Mouse (Mus musculus): ENCODE data around the gene Dctn1. TPM values are rescaled to one million over a fixed set of nuclear protein-coding genes. Genes with fewer than 3 reads are reported as not detected.
A peak's percentile ranks its signal among the peaks of the same experiment; 100 is the strongest.

The Dctn1 gene
- polyA plus RNA-seq, 1 experiment from 2014 or later = 99.6 TPM

- Histone ChIP-seq H3K4me1 (replicated peaks; ENCODE audit: control insufficient read depth, insufficient read depth, low read length) (no peaks in the 10 kb centered on the region), H3K4me2 (ENCODE audit: low read depth, low read length, severe bottlenecking) (no peak overlapping the region), H3K27me3 (ENCODE audit: control insufficient read depth, insufficient read depth, low read length) (no peaks in the 10 kb centered on the region), H3K4me3 (ENCODE audit: low read depth, low read length) (no peak overlapping the region), H3K9ac (ENCODE audit: low read length) (no peak overlapping the region), H3K9me3 (ENCODE audit: control insufficient read depth, low read length) (no peaks in the 10 kb centered on the region), H3K27ac (ENCODE audit: low read depth, low read length) (no peak overlapping the region), H3K36me3 (ENCODE audit: control insufficient read depth, insufficient read depth, low read length) (no peaks in the 10 kb centered on the region)
- DNase-seq (ENCODE audit: low spot score) (no peak), ATAC-seq (replicated peaks; ENCODE audit: low FRiP score) (no peak)
- 86% methylated on average over 2 of the region's 2 CpGs for WGBS
These were observed 42.3 kb downstream of the Dctn1 start for GRCm38 (mm10) chr6:83208050-83208400.

GRCm38 (mm10) chr6:83210495-83210894 is 44.8 kb downstream of the Dctn1 start:
- Histone ChIP-seq H3K9ac (ENCODE audit: low read length) (no peak overlapping the region), H3K27ac (ENCODE audit: low read depth, low read length) (no peak overlapping the region), H3K4me1 (replicated peaks; ENCODE audit: control insufficient read depth, insufficient read depth, low read length) (no peaks in the 10 kb centered on the region), H3K9me3 (ENCODE audit: control insufficient read depth, low read length) (no peaks in the 10 kb centered on the region), H3K4me3 (ENCODE audit: low read depth, low read length) (no peak overlapping the region), H3K4me2 (ENCODE audit: low read depth, low read length, severe bottlenecking) (no peak overlapping the region), H3K27me3 (ENCODE audit: control insufficient read depth, insufficient read depth, low read length) (no peaks in the 10 kb centered on the region), H3K36me3 (ENCODE audit: control insufficient read depth, insufficient read depth, low read length) (no peaks in the 10 kb centered on the region)
- DNase-seq (ENCODE audit: low spot score) (no peak), ATAC-seq (replicated peaks; ENCODE audit: low FRiP score) (no peak)
- WGBS = 51% methylated on average over 2 of the region's 2 CpGs

GRCm38 (mm10) chr6:83211526-83211925 is 45.8 kb downstream of the Dctn1 start:
- Histone ChIP-seq H3K9ac (ENCODE audit: low read length) (no peak overlapping the region), H3K4me3 (ENCODE audit: low read depth, low read length) (no peak overlapping the region), H3K9me3 (ENCODE audit: control insufficient read depth, low read length) (no peaks in the 10 kb centered on the region), H3K27me3 (ENCODE audit: control insufficient read depth, insufficient read depth, low read length) (no peaks in the 10 kb centered on the region), H3K4me1 (replicated peaks; ENCODE audit: control insufficient read depth, insufficient read depth, low read length) (no peaks in the 10 kb centered on the region), H3K4me2 (ENCODE audit: low read depth, low read length, severe bottlenecking) (no peak overlapping the region), H3K27ac (ENCODE audit: low read depth, low read length) (no peak overlapping the region), H3K36me3 (ENCODE audit: control insufficient read depth, insufficient read depth, low read length) (no peaks in the 10 kb centered on the region)
- DNase-seq (ENCODE audit: low spot score) (no peak), ATAC-seq (replicated peaks; ENCODE audit: low FRiP score) (0 out of 2 replicates have a peak, but pooled peaks have one; percentile 10)
- 34% methylated on average over 5 of the region's 5 CpGs for WGBS

- Histone ChIP-seq H3K27ac (ENCODE audit: low read depth, low read length) (no peak overlapping the region), H3K4me3 (ENCODE audit: low read depth, low read length) (no peak overlapping the region), H3K4me2 (ENCODE audit: low read depth, low read length, severe bottlenecking) (no peak overlapping the region), H3K4me1 (replicated peaks; ENCODE audit: control insufficient read depth, insufficient read depth, low read length) (no peaks in the 10 kb centered on the region), H3K9ac (ENCODE audit: low read length) (no peak overlapping the region), H3K9me3 (ENCODE audit: control insufficient read depth, low read length) (no peaks in the 10 kb centered on the region), H3K27me3 (ENCODE audit: control insufficient read depth, insufficient read depth, low read length) (no peaks in the 10 kb centered on the region), H3K36me3 (ENCODE audit: control insufficient read depth, insufficient read depth, low read length) (no peaks in the 10 kb centered on the region)
- ATAC-seq (replicated peaks; ENCODE audit: low FRiP score) (peak; percentile 65; the same call in 1 of the 2 replicates), DNase-seq (ENCODE audit: low spot score) (peak; percentile 84)
- 16% methylated on average over 7 of the region's 7 CpGs for WGBS
These were observed 49.4 kb downstream of the Dctn1 start for GRCm38 (mm10) chr6:83215002-83215666.

- ATAC-seq (replicated peaks; ENCODE audit: low FRiP score) (no peak), DNase-seq (ENCODE audit: low spot score) (no peak)
- 69% methylated on average over 3 of the region's 3 CpGs for WGBS
- Histone ChIP-seq H3K27me3 (ENCODE audit: control insufficient read depth, insufficient read depth, low read length) (no peaks in the 10 kb centered on the region), H3K9me3 (ENCODE audit: control insufficient read depth, low read length) (no peaks in the 10 kb centered on the region), H3K9ac (ENCODE audit: low read length) (no peak within 1 kb of the TSS), H3K4me2 (ENCODE audit: low read depth, low read length, severe bottlenecking) (no peak within 1 kb of the TSS), H3K4me1 (replicated peaks; ENCODE audit: control insufficient read depth, insufficient read depth, low read length) (no peaks in the 10 kb centered on the region), H3K27ac (ENCODE audit: low read depth, low read length) (no peak within 1 kb of the TSS), H3K36me3 (ENCODE audit: control insufficient read depth, insufficient read depth, low read length) (no peaks in the 10 kb centered on the region), H3K4me3 (ENCODE audit: low read depth, low read length) (no peak within 1 kb of the TSS)
These were observed 54.1 kb downstream of the Dctn1 start, which contains the start of gene Slc4a5 for GRCm38 (mm10) chr6:83219814-83220213. Gene Slc4a5, plus strand, starts transcription at chr6:83219828.

- DNase-seq (ENCODE audit: low spot score) = no peak
These were observed 65.8 kb downstream of the Dctn1 start for GRCm38 (mm10) chr6:83231486-83231885.

GRCm38 (mm10) chr6:83233306-83233705 is 67.6 kb downstream of the Dctn1 start:
- 73% methylated on average over 4 of the region's 4 CpGs for WGBS
- Histone ChIP-seq H3K9me3 (ENCODE audit: control insufficient read depth, low read length) (no peaks in the 10 kb centered on the region), H3K4me2 (ENCODE audit: low read depth, low read length, severe bottlenecking) (no peak overlapping the region), H3K36me3 (ENCODE audit: control insufficient read depth, insufficient read depth, low read length) (no peaks in the 10 kb centered on the region), H3K27me3 (ENCODE audit: control insufficient read depth, insufficient read depth, low read length) (peaks cover 20% of the 10 kb centered on the region), H3K4me3 (ENCODE audit: low read depth, low read length) (no peak overlapping the region), H3K9ac (ENCODE audit: low read length) (no peak overlapping the region), H3K27ac (ENCODE audit: low read depth, low read length) (no peak overlapping the region), H3K4me1 (replicated peaks; ENCODE audit: control insufficient read depth, insufficient read depth, low read length) (peaks cover 18% of the 10 kb centered on the region)
- ATAC-seq (replicated peaks; ENCODE audit: low FRiP score) (no peak), DNase-seq (ENCODE audit: low spot score) (no peak)

More at GRCm38 (mm10) chr6:83231486-83231885, 65.8 kb downstream of the Dctn1 start:
- Histone ChIP-seq H3K4me1 (replicated peaks; ENCODE audit: control insufficient read depth, insufficient read depth, low read length) (peaks cover 10% of the 10 kb centered on the region), H3K36me3 (ENCODE audit: control insufficient read depth, insufficient read depth, low read length) (no peaks in the 10 kb centered on the region), H3K27me3 (ENCODE audit: control insufficient read depth, insufficient read depth, low read length) (peaks cover 15% of the 10 kb centered on the region), H3K27ac (ENCODE audit: low read depth, low read length) (no peak overlapping the region), H3K4me2 (ENCODE audit: low read depth, low read length, severe bottlenecking) (no peak overlapping the region), H3K9me3 (ENCODE audit: control insufficient read depth, low read length) (no peaks in the 10 kb centered on the region), H3K9ac (ENCODE audit: low read length) (no peak overlapping the region), H3K4me3 (ENCODE audit: low read depth, low read length) (no peak overlapping the region)
- ATAC-seq (replicated peaks; ENCODE audit: low FRiP score) = no peak
- WGBS = 48% methylated on average over 2 of the region's 2 CpGs

- Histone ChIP-seq H3K9me3 (ENCODE audit: control insufficient read depth, low read length) (no peaks in the 10 kb centered on the region), H3K27me3 (ENCODE audit: control insufficient read depth, insufficient read depth, low read length) (peaks cover 26% of the 10 kb centered on the region), H3K27ac (ENCODE audit: low read depth, low read length) (no peak overlapping the region), H3K9ac (ENCODE audit: low read length) (peak overlapping the region; percentile 27), H3K4me2 (ENCODE audit: low read depth, low read length, severe bottlenecking) (peak overlapping the region; percentile 38), H3K4me3 (ENCODE audit: low read depth, low read length) (no peak overlapping the region), H3K4me1 (replicated peaks; ENCODE audit: control insufficient read depth, insufficient read depth, low read length) (peaks cover 18% of the 10 kb centered on the region), H3K36me3 (ENCODE audit: control insufficient read depth, insufficient read depth, low read length) (no peaks in the 10 kb centered on the region)
- ATAC-seq (replicated peaks; ENCODE audit: low FRiP score) = 0 out of 2 replicates have a peak, but pooled peaks have one; percentile 51
- DNase-seq (ENCODE audit: low spot score) = peak; percentile 63
- under 1% methylated on average over 14 of the region's 14 CpGs for WGBS
These were observed 68.6 kb downstream of the Dctn1 start for GRCm38 (mm10) chr6:83234280-83234741.

GRCm38 (mm10) chr6:83237123-83237522 is 71.4 kb downstream of the Dctn1 start:
- ATAC-seq (replicated peaks; ENCODE audit: low FRiP score) (no peak), DNase-seq (ENCODE audit: low spot score) (no peak)
- Histone ChIP-seq H3K4me2 (ENCODE audit: low read depth, low read length, severe bottlenecking) (peak overlapping the region; percentile 31; the same call in 1 of the 2 replicates), H3K27me3 (ENCODE audit: control insufficient read depth, insufficient read depth, low read length) (peaks cover 26% of the 10 kb centered on the region), H3K4me3 (ENCODE audit: low read depth, low read length) (no peak overlapping the region), H3K36me3 (ENCODE audit: control insufficient read depth, insufficient read depth, low read length) (no peaks in the 10 kb centered on the region), H3K4me1 (replicated peaks; ENCODE audit: control insufficient read depth, insufficient read depth, low read length) (peaks cover 18% of the 10 kb centered on the region), H3K27ac (ENCODE audit: low read depth, low read length) (no peak overlapping the region), H3K9me3 (ENCODE audit: control insufficient read depth, low read length) (no peaks in the 10 kb centered on the region), H3K9ac (ENCODE audit: low read length) (no peak overlapping the region; the same call in 1 of the 2 replicates)
- under 1% methylated on average over 9 of the region's 9 CpGs for WGBS
